Mouse (Mus musculus): ENCODE measurements at regions not wholly inside any gene's neighbourhood (a gene's known extent, or its start where the extent isn't known, plus 50 kb on each side); places are given as distances from the start of the nearest gene placed in this dataset.

- DNase-seq (ENCODE audit: low spot score): peak; percentile 35
- intact Hi-C loops (cut with DNase I): no loop called here
Measured at GRCm38 (mm10) chr14:25371661-25372060, 87.3 kb upstream of the Zmiz1 start.

GRCm38 (mm10) chr14:25372581-25372980 lies 86.4 kb upstream of the Zmiz1 start:
- intact Hi-C loops (cut with DNase I): no loop called here

GRCm38 (mm10) chr14:25373167-25373566 lies 85.8 kb upstream of the Zmiz1 start:
- intact Hi-C loops (cut with DNase I): no loop called here
- DNase-seq (ENCODE audit: low spot score): no peak

More at GRCm38 (mm10) chr14:25372581-25372980, 86.4 kb upstream of the Zmiz1 start:
- no peak for DNase-seq (ENCODE audit: low spot score)

GRCm38 (mm10) chr14:25375001-25375400 lies 84.0 kb upstream of the Zmiz1 start:
- intact Hi-C loops (cut with DNase I): loop anchor here (5.0 kb wide), 1 partner anchor 148 kb away; no protein-coding TSS in a partner anchor
- no peak for DNase-seq (ENCODE audit: low spot score)

- intact Hi-C loops (cut with DNase I): loop anchor here (5.0 kb wide), 1 partner anchor 150 kb away; no protein-coding TSS in a partner anchor
Measured at GRCm38 (mm10) chr14:25377091-25377490, 81.9 kb upstream of the Zmiz1 start.

GRCm38 (mm10) chr14:25377554-25377899 lies 81.5 kb upstream of the Zmiz1 start:
- no peak for DNase-seq (ENCODE audit: low spot score)
- intact Hi-C loops (cut with DNase I): loop anchor here (5.0 kb wide), 1 partner anchor 150 kb away; no protein-coding TSS in a partner anchor

More at GRCm38 (mm10) chr14:25377091-25377490, 81.9 kb upstream of the Zmiz1 start:
- DNase-seq (ENCODE audit: low spot score): no peak

- intact Hi-C loops (cut with DNase I): loop anchor here (2.0 to 5.0 kb wide), 4 partner anchors 17 to 151 kb away; no protein-coding TSS in a partner anchor
- DNase-seq (ENCODE audit: low spot score): peak; percentile 83
Measured at GRCm38 (mm10) chr14:25377900-25378716, 80.9 kb upstream of the Zmiz1 start.

GRCm38 (mm10) chr14:25378717-25379224 lies 80.2 kb upstream of the Zmiz1 start:
- intact Hi-C loops (cut with DNase I): loop anchor here (2.0 to 5.0 kb wide), 4 partner anchors 16 to 151 kb away; no protein-coding TSS in a partner anchor
- DNase-seq (ENCODE audit: low spot score): peak; percentile 19

GRCm38 (mm10) chr14:25383169-25383824 lies 75.7 kb upstream of the Zmiz1 start:
- DNase-seq (ENCODE audit: low spot score): no peak

GRCm38 (mm10) chr14:25385644-25386043 lies 73.3 kb upstream of the Zmiz1 start:
- intact Hi-C loops (cut with DNase I): no loop called here
- DNase-seq (ENCODE audit: low spot score): no peak

More at GRCm38 (mm10) chr14:25383169-25383824, 75.7 kb upstream of the Zmiz1 start:
- intact Hi-C loops (cut with DNase I): loop anchor here (5.0 kb wide), 1 partner anchor 184 kb away; no protein-coding TSS in a partner anchor

- no peak for DNase-seq (ENCODE audit: low spot score)
- intact Hi-C loops (cut with DNase I): no loop called here
Measured at GRCm38 (mm10) chr14:25387780-25388179, 71.2 kb upstream of the Zmiz1 start.

- DNase-seq (ENCODE audit: low spot score): no peak
- intact Hi-C loops (cut with DNase I): no loop called here
Measured at GRCm38 (mm10) chr14:25389314-25389713, 69.7 kb upstream of the Zmiz1 start.

GRCm38 (mm10) chr14:25392412-25392811 lies 66.6 kb upstream of the Zmiz1 start:
- intact Hi-C loops (cut with DNase I): no loop called here
- no peak for DNase-seq (ENCODE audit: low spot score)

GRCm38 (mm10) chr14:25392940-25393339 lies 66.0 kb upstream of the Zmiz1 start:
- intact Hi-C loops (cut with DNase I): no loop called here
- DNase-seq (ENCODE audit: low spot score): no peak

- intact Hi-C loops (cut with DNase I): loop anchor here (2.0 to 5.0 kb wide), 2 partner anchors 16 to 278 kb away; no protein-coding TSS in a partner anchor
Measured at GRCm38 (mm10) chr14:25394931-25395330, 64.1 kb upstream of the Zmiz1 start.

GRCm38 (mm10) chr14:25396990-25397531 lies 61.9 kb upstream of the Zmiz1 start:
- intact Hi-C loops (cut with DNase I): loop anchor here (5.0 kb wide), 1 partner anchor 280 kb away; no protein-coding TSS in a partner anchor
- peak; percentile 53 for DNase-seq (ENCODE audit: low spot score)

More at GRCm38 (mm10) chr14:25394931-25395330, 64.1 kb upstream of the Zmiz1 start:
- no peak for DNase-seq (ENCODE audit: low spot score)

- intact Hi-C loops (cut with DNase I): loop anchor here (5.0 kb wide), 1 partner anchor 280 kb away; no protein-coding TSS in a partner anchor
- DNase-seq (ENCODE audit: low spot score): no peak
Measured at GRCm38 (mm10) chr14:25397751-25398150, 61.2 kb upstream of the Zmiz1 start.

- intact Hi-C loops (cut with DNase I): loop anchor here (5.0 kb wide), 1 partner anchor 281 kb away; no protein-coding TSS in a partner anchor
- DNase-seq (ENCODE audit: low spot score): no peak
Measured at GRCm38 (mm10) chr14:25398745-25399144, 60.2 kb upstream of the Zmiz1 start.

GRCm38 (mm10) chr14:25399286-25399685 lies 59.7 kb upstream of the Zmiz1 start:
- intact Hi-C loops (cut with DNase I): loop anchor here (5.0 kb wide), 1 partner anchor 282 kb away; no protein-coding TSS in a partner anchor
- no peak for DNase-seq (ENCODE audit: low spot score)

All from heart, postnatal 25 days (tissue).